Mouse (Mus musculus) kidney, postnatal 0 days (tissue): ENCODE measurements at regions not wholly inside any gene's neighbourhood (a gene's known extent, or its start where the extent isn't known, plus 50 kb on each side); places are given as distances from the start of the nearest gene placed in this dataset.

Experiments
- ATAC-seq: fragments of 200-750 bp; cut with Nextera tagmentation; replicated peaks from 2 replicates; pipeline ENCODE4 v1.8.0; 2017; ENCODE audit warnings: low read depth, moderate number of reproducible peaks, moderate TSS enrichment, moderate library complexity; ENCODE audit not compliant: low FRiP score
- DNase-seq: peaks from one replicate; pipeline ENCODE4 v3.0.0-alpha.2; 2016; ENCODE audit warnings: low spot score
- H3K27ac ChIP-seq: fragments of 300-500 bp; sonication (generic); 2 replicates; pipeline ENCODE4 v1.5.1; 2014; ENCODE audit warnings: mild to moderate bottlenecking
- H3K27me3 ChIP-seq: fragments of 300-500 bp; sonication (generic); 2 replicates; pipeline ENCODE4 v1.6.1; 2014; ENCODE audit warnings: low read length, mixed read lengths; ENCODE audit not compliant: insufficient read depth
- H3K36me3 ChIP-seq: fragments of 300-500 bp; sonication (generic); 2 replicates; pipeline ENCODE4 v1.6.1; 2014; ENCODE audit warnings: low read length, mixed read lengths; ENCODE audit not compliant: insufficient read depth
- H3K4me1 ChIP-seq: fragments of 300-500 bp; sonication (generic); replicated peaks from 2 replicates; pipeline ENCODE4 v1.6.1; 2014; ENCODE audit warnings: antibody characterized with exemption, low read length, mixed read lengths; ENCODE audit not compliant: insufficient read depth
- H3K4me2 ChIP-seq: fragments of 300-500 bp; sonication (generic); 2 replicates; pipeline ENCODE4 v1.6.1; 2014; ENCODE audit warnings: mild to moderate bottlenecking, low read length, moderate library complexity, mixed read lengths
- H3K4me3 ChIP-seq: fragments of 300-500 bp; sonication (generic); replicated peaks from 2 replicates; pipeline ENCODE4 v1.5.1; 2014; ENCODE audit warnings: low read depth, low read length
- H3K9ac ChIP-seq: fragments of 300-500 bp; sonication (generic); 2 replicates; pipeline ENCODE4 v1.6.1; 2014; ENCODE audit warnings: low read depth, low read length
- H3K9me3 ChIP-seq: fragments of 300-500 bp; sonication (generic); replicated peaks from 2 replicates; pipeline ENCODE4 v1.6.1; 2016; ENCODE audit warnings: low read length, inconsistent platforms, mixed read lengths
- CTCF ChIP-seq: IDR thresholded peaks from 2 replicates; pipeline ENCODE4 v1.5.1; 2016; ENCODE audit warnings: antibody characterized with exemption, low read depth, mild to moderate bottlenecking, moderate library complexity
- WGBS: fragments of 180-500 bp; shearing (Covaris S2); extraction: QIAGEN DNeasy Blood & Tissue Kit; methylation state at CpG from one replicate; pipeline ENCODE4 v1.1.7; 2014; 5-methylcytosine and 5-hydroxymethylcytosine counted together

GRCm38 (mm10) chr3:18295921-18296320, 347.7 kb downstream of the Cypt12 start:
- DNase-seq (no peak), ATAC-seq (no peak)
- Histone ChIP-seq H3K4me1 (no peaks in the 10 kb centered on the region), H3K4me2 (no peak overlapping the region), H3K9me3 (no peaks in the 10 kb centered on the region), H3K4me3 (no peak overlapping the region), H3K27me3 (no peaks in the 10 kb centered on the region), H3K9ac (no peak overlapping the region), H3K27ac (no peak overlapping the region), H3K36me3 (no peaks in the 10 kb centered on the region)
- TF ChIP-seq CTCF: no peak
- 90% methylated on average over 4 of the region's 4 CpGs for WGBS

GRCm38 (mm10) chr3:18298699-18299098, 350.5 kb downstream of the Cypt12 start:
- TF ChIP-seq CTCF: no peak
- Histone ChIP-seq H3K27ac (peak overlapping the region; percentile 31; the same call in 1 of the 2 replicates), H3K4me2 (no peak overlapping the region), H3K9me3 (no peaks in the 10 kb centered on the region), H3K27me3 (no peaks in the 10 kb centered on the region), H3K36me3 (no peaks in the 10 kb centered on the region), H3K4me1 (no peaks in the 10 kb centered on the region), H3K4me3 (no peak overlapping the region), H3K9ac (no peak overlapping the region)
- 60% methylated on average over 3 of the region's 3 CpGs for WGBS
- ATAC-seq: no peak
- no peak for DNase-seq

- Histone ChIP-seq H3K9ac (no peak overlapping the region), H3K27ac (no peak overlapping the region), H3K4me3 (no peak overlapping the region), H3K9me3 (no peaks in the 10 kb centered on the region), H3K36me3 (no peaks in the 10 kb centered on the region), H3K4me1 (no peaks in the 10 kb centered on the region), H3K27me3 (no peaks in the 10 kb centered on the region), H3K4me2 (no peak overlapping the region)
- 40% methylated on average over 2 of the region's 2 CpGs for WGBS
- TF ChIP-seq CTCF: no peak
- ATAC-seq: no peak
- peak; percentile 78 for DNase-seq
Measured at GRCm38 (mm10) chr3:18299502-18299901, 351.3 kb downstream of the Cypt12 start.

- Histone ChIP-seq H3K4me1 (no peaks in the 10 kb centered on the region), H3K27ac (no peak overlapping the region), H3K9ac (no peak overlapping the region), H3K27me3 (no peaks in the 10 kb centered on the region), H3K4me3 (no peak overlapping the region), H3K36me3 (no peaks in the 10 kb centered on the region), H3K9me3 (no peaks in the 10 kb centered on the region), H3K4me2 (no peak overlapping the region)
- WGBS: 73% methylated on average over 2 of the region's 2 CpGs
- DNase-seq (no peak), ATAC-seq (no peak)
- no peak for TF ChIP-seq CTCF
Measured at GRCm38 (mm10) chr3:18319433-18319832, 371.2 kb downstream of the Cypt12 start.

GRCm38 (mm10) chr3:18333182-18333581, 385.0 kb downstream of the Cypt12 start:
- no peak overlapping the region for H3K4me3 ChIP-seq
- DNase-seq (no peak), ATAC-seq (no peak)
- TF ChIP-seq CTCF: no peak
- no peaks in the 10 kb centered on the region for H3K9me3 ChIP-seq
- H3K4me2 ChIP-seq: no peak overlapping the region
- no peaks in the 10 kb centered on the region for H3K4me1 ChIP-seq
- no peak overlapping the region for H3K27ac ChIP-seq
- no peak overlapping the region for H3K9ac ChIP-seq
- no peaks in the 10 kb centered on the region for H3K36me3 ChIP-seq
- no peaks in the 10 kb centered on the region for H3K27me3 ChIP-seq

GRCm38 (mm10) chr3:18339189-18339588, 391.0 kb downstream of the Cypt12 start:
- DNase-seq (peak; percentile 7), ATAC-seq (no peak)
- no peaks in the 10 kb centered on the region for H3K9me3 ChIP-seq
- no peaks in the 10 kb centered on the region for H3K27me3 ChIP-seq
- no peaks in the 10 kb centered on the region for H3K4me1 ChIP-seq
- 90% methylated on average over 1 of the region's 1 CpGs for WGBS
- TF ChIP-seq CTCF: no peak
- H3K36me3 ChIP-seq: no peaks in the 10 kb centered on the region
- H3K4me3 ChIP-seq: no peak overlapping the region
- no peak overlapping the region for H3K4me2 ChIP-seq
- H3K9ac ChIP-seq: no peak overlapping the region
- no peak overlapping the region for H3K27ac ChIP-seq

GRCm38 (mm10) chr3:18341757-18342156, 393.5 kb downstream of the Cypt12 start:
- TF ChIP-seq CTCF: no peak
- Histone ChIP-seq H3K4me1 (no peaks in the 10 kb centered on the region), H3K9ac (no peak overlapping the region), H3K27ac (no peak overlapping the region), H3K4me2 (no peak overlapping the region), H3K9me3 (no peaks in the 10 kb centered on the region), H3K4me3 (no peak overlapping the region), H3K27me3 (no peaks in the 10 kb centered on the region), H3K36me3 (no peaks in the 10 kb centered on the region)
- no peak for DNase-seq
- 76% methylated on average over 8 of the region's 8 CpGs for WGBS
- no peak for ATAC-seq
